Mouse (Mus musculus): Measurements from ENCODE around the gene Crispld2.
A peak's percentile ranks its signal among the peaks of the same experiment; 100 is the strongest.

Crispld2 gene

DNA sequence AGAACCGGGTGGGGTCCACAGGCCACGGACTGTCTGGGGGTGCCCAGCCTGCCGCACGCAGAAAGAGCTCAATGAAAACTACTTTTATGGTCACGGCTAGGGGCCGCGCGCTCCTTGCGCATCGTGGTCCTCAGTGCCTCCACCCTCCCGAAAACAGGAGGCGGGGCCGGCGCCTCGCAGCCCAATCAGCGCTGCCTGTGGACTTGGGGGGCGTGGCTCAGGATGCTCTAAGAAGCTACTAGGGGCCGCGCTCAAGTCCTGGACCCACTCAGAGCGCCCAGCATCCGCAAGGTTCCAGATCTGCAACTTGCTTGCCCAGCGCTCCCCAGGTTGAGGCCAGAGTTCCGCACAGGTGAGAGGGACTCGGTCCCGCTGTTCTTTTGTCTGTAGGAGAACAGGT lies at the start of gene Crispld2:
Gene Crispld2, plus strand, starts transcription at position 190 of the 400 bp plus-strand sequence.
- DNase-seq = peak; percentile 93

DNA sequence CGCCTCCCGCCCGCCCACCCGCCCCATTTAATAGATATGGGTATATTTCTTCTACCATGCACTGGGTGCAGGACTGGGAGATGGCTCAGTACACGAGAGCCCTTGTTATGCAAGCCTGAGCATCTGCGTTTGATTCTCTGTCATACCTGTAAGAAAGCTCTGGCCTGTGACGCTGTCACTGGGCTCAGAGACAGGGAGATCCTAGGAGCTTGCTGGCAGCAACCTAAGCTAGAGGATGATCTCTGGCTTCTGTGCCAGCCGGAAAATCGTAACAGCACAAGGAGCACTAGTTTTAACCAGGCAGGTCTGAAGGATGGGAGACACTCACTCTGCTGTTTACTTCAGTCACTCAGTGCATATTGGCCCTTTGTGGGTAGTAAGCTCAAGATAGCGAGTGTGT lies 48.6 kb upstream of the Crispld2 start:
- no peak for DNase-seq

DNA sequence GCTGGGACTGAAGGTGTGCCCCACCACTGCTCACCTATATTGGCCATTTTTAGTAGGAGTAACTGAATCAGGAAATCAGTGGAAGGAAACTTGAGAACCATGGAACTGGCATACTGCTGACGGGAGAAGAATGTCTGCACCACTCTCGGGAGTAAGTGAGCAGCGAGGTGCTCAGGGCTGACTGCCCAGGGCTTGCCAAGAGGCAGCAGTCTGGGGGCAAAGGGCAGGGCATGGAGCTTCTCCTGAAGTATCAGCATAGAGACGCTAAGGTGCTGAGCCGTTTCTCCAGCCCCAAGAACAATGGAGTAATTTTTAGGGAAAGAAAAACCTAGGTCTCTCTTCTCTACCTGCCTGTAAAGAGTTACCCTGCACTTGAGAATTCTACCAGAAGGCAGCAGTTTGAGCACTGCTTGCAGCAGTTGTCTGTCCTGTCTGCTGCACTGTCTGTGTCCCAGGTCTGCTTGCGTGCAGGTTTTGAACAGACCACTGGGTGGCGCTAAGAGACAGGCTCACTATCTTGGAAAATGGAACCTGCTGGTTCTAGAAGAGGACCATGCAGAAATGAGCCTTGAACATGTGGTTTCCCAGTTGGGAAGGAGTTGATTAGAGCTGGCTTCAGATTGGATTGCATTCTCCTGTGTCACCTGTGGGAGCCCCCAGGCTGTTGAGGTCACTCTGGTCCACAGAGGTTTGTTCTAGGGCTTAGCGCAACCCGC lies 48.0 kb upstream of the Crispld2 start:
- peak; percentile 76 for DNase-seq

DNA sequence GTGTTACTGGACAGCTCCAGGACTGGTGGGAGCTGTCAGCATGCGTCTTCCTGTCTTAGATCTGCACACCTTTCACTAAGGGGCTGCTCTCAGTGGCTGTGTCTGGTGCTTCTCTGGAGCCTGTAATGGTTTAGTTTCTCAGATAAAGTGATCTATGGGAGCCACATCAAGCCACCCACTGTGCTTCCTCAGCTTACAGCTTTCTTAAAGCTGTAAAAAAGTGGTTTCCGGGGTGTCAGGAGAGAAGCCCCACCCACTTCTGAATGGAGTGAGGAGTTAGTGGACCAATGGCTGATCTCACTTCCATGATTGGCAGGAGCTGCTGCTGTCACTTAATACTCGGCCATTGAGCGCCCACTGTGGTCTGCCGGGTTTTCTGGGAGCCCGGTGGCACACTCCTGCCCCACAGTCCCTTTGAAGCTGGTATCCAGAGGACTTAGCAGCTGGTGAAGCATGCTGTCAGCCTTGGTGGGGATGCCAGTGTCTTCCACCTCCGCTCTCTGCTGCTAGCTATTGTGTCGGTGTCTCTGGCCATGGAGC lies 45.8 kb upstream of the Crispld2 start:
- peak; percentile 41 for DNase-seq

DNA sequence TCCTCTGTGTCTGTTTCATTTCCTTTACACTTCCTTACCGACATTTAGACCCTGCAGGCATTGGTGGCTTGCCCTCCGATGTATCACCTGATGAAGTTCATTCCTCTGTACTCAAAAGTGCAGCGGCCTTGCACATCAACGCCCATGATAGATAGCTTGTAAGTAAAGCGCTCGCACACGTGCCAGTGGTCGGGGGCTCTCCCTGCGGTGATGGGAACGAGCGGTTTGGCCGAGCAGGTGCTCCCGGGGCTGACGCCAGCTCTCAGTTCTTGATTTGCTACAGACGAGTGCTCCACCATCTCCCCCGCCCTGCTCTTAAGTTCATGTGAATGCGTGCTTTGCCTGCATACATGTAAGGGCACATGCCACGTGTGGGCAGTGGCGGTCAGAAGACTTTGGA lies 44.6 kb upstream of the Crispld2 start:
- no peak for DNase-seq

DNA sequence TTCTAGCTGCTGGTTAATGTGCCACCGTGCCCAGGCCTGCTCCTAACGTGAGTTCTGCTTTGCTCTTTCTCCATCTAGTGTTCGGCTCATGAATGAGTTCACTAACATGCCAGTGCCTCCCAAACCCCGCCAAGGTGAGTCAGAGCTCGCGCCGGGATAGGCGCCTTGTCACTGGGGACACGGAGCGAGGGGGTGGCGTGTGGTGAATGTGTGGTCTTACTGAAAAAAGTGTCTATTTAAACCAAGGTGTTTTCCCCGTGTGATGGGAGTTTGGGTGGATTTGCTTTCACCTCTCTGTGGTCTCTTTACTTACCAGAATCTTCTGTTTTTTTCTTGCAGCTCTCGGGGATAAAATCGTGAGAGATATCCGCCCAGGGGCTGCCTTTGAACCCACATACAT lies 43.9 kb upstream of the Crispld2 start:
- DNase-seq = peak; percentile 12

DNA sequence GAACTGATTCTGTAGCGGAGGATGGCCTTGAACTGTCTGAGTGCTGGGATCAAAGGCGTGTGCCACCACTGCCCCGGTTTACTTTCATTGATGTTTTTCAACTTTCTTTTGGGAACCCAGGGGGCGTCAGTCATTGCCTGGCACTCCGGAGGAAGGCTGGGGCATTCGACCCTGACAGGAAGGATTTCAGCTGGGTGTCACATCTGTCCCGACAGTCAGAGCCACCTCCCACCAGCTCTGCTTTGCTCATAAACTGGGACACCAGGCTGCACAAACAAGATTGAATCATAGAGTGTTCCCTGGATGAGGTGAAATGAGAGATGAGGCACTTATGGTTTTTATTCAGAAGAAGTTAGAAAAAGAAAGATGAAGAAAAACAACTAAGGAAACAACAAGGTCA lies 40.0 kb upstream of the Crispld2 start:
- no peak for DNase-seq

DNA sequence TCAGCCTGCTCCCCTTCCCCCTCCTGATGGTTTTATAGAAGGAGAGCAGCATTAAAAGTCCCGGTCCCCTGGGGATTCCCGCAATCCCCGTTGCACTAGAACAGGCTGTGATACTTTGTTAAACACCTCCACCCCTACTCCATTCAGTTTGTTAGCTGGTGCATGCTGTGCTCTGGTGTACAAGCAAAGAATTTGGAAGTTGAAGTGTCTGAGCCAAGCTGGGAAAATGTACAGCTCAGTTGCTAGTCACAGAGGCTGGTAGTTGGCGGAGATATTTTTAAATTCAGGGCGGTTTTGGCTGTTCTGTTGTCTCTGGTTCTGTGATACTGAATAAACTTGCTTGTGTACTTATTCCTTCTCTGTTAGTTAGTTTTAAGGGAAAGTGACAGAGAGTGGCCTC lies 39.5 kb upstream of the Crispld2 start:
- no peak for DNase-seq

DNA sequence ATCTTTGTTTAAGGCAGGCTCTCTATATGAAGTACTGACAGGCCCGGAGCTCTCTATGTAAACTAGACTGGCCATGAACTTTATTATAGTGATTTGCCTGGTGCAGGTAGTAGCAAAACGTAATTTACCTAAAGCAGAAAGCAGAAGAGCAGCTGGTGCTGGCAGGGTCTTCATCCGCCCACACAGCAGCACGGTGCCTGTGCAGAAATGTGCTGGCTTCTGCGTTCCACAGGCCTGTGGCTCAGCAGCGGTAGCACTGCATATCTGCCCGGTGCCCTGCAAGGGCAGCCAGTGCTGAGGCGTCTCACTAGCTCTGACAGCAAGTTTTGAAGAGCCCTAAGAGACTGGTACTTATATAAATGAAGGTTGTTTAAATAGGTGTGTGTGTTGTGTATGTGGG lies 36.9 kb upstream of the Crispld2 start:
- DNase-seq = no peak

DNA sequence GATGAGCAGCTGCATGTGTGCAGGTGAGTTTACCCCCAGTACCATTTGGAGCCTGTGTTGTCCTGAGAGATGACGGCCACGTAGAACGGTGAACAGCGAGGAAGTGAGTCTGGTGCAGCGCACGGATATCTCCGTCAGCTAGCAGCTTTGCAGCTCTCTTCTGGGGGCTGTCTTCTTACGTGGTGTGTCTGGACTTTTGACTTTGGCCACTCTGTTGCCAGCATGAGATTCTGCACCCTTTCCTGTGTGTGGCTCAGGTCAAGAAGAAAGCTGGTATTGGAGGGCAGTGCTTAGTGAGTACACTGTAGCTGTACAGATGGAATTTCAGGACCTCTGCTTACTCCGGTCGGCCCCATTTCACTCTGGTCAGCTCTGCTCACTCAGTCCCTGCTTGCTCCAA lies 34.2 kb upstream of the Crispld2 start:
- no peak for DNase-seq

DNA sequence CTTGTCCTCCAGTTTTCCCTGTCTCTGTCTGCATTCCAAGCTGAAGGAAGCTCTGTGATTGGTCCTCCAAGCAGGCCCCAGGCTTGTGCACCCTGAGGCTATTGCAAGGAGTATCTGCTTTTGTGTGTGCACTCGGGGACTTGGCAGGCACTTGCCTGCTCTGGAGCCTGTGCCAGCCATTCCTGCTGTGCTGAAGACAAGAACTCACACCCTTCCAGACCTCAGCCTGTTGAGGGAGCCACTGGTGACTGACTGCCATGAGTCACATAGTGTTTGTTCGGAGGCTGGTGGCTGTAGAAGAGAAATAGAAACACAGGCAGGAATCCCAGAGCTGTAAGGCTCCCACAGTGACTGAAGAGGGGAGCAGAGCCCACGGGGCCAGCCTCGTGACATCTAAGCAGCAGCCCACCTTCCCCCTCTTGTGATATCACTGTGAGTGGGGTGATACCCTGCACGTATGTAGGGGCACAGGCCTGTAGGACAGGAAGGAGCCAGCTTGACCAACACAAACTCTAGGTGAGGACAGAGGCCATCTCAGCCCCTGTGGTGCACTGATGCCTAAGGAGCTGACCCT lies 31.6 kb upstream of the Crispld2 start:
- no peak for DNase-seq

DNA sequence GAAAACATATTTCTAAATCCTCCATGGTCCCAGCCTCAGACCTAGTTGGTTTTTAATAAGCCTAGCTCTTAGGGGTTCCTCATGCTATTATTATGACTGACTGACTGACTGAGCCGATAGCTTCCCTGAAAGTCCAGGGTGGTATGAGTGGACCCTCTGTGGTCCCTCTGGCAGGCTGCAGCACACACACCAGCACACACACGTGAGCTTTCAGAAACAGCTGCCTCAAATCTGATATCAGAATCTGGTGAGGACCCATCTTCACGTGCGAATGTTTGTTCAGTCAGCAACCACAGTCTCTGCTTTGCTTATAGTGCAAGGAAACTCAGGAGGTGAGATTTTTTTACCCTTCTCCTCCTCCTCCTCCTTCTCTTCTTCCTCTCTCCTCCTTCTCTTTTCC lies 27.4 kb upstream of the Crispld2 start:
- no peak for DNase-seq

DNA sequence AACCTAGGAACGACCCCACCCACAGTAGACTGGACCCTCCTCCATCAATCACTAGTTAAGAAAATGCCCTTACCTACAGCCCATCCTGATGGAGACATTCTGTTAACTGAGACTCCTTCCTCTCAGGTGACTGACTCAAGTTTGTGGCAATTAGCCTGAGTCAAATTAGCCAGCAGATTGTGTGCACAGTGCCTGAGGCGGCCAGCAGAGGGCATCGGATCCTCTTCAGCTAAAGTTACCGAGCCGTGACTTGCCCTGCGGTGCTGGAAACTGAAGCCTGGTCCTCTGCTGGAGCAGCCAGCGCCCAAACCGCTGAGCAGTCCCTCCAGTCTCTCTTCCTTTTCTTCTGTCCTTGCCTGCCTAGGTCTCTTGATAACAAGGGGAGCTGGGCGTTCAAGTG lies 24.8 kb upstream of the Crispld2 start:
- no peak for DNase-seq

DNA sequence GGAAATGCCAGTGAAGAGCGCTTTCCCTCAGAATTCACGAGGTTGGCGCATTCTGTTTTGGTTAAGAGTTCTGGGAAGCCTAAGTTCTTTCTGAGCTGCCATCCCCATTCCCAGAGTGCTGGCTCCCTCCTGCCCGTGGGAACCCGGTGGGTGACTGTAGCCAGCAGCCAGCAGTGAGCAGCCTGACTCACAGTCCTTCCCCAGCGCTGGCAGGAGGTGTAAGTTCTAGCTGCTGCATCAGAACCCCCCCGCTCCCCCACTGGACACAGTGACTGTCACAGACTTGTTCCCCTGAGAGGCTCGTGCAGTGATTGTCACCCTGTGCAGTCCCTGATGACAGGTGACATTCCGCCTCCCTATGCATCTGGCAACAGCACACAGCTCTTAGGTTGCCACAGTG lies 22.1 kb upstream of the Crispld2 start:
- DNase-seq = no peak

DNA sequence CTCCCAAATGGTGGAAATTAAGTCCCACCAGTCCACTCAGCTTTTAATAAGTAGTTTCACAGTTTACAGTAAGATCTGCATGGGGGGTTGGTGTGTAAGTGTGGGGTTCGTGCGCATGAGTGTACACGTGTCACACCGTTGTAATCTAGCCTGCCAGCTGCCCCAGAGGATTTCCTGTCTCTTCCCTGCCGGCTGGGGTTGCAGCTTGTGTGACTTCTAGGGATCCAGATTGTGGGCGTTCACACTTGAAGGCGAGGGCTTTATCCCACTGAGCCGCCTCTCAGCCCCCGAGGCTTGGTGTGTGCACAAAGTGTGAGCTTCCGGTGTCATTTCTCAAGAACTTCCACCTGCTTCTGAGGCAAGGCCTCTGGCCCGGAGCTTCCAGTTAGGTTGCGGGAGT lies 19.7 kb upstream of the Crispld2 start:
- DNase-seq = peak; percentile 39

DNA sequence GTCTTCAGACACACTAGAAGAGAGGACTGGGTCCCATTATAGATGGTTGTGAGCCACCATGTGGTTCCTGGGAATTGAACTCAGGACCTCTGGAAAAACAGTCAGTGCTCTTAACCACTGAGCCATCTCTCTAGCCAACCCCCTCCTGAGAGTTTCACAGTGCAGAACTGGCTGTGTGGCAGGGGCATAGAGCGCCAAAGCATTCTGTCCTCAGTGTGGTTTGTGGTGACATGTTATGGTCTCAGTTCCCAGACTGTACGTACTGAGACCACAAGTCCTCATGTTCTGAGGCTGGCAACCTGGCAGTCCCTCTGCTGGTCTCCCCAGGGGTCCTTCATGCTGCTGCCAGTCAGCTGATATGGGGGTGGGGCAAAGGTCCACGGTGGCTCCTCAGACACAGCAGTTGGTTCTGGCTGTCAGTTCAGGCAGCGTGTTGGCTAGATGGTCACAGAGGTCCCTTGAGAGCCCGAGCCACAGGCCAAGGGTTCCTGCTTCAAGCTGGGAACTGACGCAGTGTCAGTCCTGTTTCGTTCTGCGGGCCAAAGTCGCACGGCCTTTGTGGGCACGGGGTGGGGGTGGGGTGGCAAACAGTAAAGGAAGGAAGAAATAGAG lies 13.4 kb upstream of the Crispld2 start:
- DNase-seq = no peak

DNA sequence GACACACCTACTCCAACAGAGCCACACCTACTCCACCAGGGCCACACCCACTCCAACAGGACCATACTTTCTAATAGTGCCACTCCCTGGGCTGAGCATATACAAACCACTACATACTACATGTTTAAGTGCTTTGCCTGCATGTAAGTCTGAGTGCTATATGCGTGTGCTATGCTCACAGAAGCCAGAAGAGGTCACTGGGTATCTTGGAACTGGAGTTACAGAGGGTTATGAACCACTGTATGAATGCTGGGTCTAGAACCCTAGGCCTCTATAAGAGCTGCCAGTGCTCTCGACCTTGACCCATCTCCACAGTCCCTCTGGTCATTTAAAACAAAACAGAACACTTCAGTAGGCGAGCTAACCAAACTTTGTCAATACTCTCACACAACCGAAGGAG lies 11.0 kb upstream of the Crispld2 start:
- no peak for DNase-seq

DNA sequence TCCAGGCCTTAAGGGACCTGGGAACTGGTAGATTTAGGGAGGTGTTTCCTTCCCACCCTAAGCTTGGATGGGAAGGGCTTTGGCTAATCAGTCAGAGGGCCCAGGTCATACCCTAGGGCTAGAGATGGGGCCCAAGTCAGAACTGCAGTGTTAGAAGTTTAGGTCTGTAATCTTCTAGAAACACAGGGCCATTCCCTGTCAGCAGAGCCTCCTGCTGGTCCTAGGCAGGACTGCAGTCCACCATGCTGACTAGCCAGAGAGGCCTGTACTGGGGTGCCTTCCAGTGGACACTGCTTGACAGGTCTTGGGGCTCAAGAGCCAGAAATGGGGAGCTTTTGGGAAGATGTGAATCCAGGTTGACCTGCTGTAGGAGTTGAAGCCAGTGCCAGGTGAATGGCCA lies 8.2 kb upstream of the Crispld2 start:
- peak; percentile 46 for DNase-seq

DNA sequence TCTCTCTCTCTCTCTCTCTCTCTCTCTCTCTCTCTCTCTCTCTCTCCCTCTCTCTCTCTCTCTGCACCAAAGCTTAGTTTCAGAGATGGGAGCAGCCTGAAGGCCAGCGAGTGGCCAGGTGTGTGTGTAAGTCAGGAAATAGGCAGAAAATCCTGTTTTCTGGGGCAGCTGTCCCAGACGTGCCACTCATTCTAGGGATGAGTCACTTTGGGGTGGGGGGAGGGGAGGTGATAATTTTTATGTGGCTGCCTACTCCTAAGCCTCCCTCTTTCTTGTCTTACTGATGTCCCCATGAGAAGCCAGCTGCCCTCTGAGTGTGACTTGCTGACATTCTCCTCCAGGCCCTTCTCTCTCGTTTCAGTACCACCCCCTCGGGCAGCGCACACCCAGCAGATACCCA lies 6.1 kb upstream of the Crispld2 start:
- no peak for DNase-seq

DNA sequence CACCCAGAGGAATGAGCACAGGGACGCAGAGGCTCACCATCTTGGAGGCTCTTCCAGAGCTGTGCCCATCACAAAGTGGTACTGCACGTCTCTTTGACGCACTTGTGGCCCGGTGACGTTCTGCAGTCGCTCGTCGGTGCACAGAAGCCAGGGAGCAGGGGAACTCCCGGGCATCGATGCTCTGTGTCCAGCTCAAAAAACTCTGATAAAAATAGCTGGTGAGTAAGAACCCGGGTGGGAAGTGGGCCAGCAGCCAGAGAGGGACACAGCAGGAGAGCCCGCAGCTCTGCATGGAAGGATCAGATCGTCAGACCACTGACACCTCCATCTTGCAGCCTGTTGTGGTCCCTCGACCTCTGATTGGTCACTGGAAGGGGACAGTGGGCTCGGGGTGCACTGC lies 4.2 kb upstream of the Crispld2 start:
- DNase-seq = no peak

DNA sequence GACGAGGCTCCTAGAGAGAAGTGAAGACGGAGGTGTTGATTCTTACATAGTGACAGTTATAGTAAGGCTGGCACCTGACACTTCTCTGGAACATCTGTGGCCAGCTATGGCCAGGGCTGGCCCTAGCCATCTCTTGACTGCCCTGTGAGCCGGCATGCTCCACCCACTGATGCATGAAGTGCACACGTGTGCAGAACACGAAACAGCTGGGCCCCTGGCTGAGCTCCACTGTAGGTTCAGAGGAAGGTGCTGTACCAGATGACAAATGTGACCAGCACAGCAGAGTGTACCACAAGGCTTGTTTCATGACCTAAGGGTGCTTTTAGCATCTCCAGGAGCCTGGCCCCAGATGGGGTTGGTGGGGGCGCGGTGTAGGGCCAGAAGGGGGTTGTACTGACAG lies 1.9 kb downstream of the Crispld2 start:
- no peak for DNase-seq

DNA sequence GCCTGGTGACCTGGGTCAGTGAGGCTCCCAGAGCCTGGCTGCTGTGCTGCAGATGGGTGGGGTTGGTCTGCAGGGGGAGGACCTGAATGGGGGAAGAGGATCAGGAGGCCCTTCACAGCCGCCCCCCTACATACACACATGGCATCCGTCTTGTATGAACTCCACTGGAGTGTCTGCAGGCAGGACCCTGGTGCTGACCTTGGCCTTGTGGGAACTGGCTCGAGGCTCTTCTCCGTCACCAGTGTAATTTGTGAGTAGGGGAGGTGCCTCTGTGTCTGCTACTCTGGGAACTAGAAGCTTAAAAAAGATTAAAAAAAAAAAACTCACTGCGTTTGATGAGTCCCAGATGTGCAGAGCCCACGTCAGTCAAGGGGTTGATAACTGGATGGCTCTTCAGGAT lies 2.3 kb downstream of the Crispld2 start:
- no peak for DNase-seq

DNA sequence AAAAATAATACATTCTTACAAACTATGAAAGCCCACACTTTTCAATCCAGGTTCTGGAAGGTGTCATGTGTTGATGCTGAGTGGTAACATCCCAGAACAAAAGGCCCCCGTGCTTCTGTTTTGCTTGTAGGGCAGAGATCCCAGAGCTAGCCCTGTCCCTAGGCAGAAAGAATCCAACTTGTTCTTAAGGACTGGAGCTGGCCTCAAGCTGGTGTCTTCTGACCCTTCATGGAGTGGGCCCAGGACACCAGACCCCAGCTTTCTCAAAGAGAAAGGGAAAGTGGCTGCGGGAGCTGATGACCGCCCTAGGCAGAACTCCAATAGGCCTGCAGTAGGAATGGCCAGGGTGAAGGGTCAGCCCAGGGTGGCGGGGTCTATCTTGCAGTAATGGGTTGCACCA lies 5.0 kb downstream of the Crispld2 start:
- no peak for DNase-seq

DNA sequence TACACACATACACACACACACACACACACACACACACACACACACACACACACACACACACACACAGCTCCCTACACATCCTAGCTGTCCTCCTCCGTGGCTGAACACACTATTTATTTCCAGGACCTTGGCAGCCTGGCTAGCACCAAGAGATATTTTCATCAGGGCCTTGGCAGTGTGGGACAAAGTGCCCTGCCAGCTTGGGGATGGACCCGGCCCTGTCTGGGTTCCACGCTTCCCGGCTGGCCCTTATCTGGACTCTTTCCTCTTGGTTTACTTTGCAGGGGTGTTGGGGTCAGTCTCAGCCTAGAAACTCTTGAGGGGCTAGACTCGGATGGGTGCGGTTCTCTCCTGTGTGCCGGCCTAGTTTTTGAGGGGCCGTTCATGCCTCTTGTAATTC lies 8.2 kb downstream of the Crispld2 start:
- no peak for DNase-seq

DNA sequence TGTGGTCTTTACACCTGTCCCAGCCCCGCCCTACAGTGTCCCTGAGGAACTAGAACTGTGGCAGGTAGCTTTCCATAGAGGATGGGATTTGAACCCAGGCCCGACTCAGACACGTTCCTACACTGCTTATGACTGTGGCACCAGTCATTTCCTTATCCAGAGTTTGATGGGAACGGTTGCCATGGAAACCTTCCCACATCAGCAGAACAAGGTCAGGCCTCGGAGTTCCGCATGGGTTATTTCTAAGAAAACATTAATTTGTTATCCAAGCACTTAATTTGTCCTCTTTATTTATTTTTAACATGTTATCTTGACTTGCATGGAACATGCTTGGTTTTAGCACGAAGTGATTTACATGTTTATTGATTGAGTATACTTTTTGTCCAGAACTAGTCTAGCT lies 9.5 kb downstream of the Crispld2 start:
- DNase-seq = no peak

All from thymus, postnatal 14 days (tissue).